Mouse (Mus musculus) neural tube, embryonic 10.5 days (tissue): ENCODE data around the gene Ccr4.

Experiments
- DNase-seq: peaks from one replicate; pipeline ENCODE4 v3.0.0-alpha.2; 2017; ENCODE audit warnings: low spot score; ENCODE audit errors: extremely low spot score

Ccr4 gene

DNA sequence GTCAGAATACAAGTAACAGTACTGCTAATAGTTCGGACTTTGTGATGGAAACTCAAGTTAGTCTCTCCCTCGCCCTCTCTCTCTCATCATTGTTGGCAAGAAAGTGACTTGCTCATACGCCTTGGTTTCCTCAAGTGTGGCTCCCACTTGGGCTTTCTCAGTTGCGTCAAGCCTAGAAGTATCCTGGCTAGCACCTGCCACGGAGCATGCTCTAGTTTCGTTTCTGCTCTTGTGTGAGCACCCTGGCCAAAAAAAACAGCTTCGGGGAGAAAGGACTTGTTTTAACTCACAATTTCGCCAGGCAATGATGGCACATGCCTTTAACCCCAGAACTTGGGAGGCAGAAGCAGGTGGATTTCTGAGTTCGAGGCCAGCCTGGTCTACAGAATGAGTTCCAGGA is 27.7 kb downstream of the Ccr4 start:
- DNase-seq: no peak

DNA sequence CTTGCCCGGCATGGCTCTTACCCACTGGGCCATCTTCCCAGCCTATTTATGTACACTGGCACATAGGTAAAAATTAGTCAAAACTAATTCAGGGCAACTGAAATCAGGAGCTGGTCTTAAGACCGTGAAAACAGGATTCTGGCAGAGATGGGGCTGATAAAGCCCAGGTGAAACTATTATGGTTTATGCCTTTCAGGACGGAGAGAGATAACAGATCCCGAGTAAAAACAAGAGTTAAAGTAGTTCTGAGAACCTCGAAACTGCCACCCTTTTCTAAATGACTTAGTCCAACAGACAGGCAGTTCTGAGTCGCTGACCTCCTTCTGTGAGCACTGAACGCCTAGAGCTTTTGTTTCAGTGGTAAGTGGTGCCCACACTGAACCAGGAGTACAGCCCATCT is 32.8 kb downstream of the Ccr4 start:
- no peak for DNase-seq

DNA sequence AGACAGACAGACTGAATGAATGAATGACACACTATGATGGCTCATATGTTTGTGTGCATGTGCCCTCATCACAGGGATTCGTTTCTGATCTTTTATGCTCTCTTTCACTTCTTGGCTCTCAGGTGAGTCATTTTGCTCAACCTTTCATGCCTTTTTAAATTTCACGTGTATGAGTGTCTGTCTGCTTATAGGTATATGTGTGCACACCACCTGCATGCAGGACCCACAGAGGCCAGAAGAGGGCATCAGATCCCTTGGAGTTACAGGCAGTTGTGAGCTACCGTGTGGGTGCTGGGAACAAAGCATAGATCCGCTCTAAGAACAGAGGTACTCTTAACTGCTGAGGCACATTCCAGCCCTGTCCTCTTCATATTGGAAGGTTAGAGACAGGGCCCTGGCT is 36.0 kb downstream of the Ccr4 start:
- DNase-seq: no peak

- DNase-seq: no peak
Measured at GRCm38 (mm10) chr9:114468217-114468616, 36.5 kb downstream of the Ccr4 start.

DNA sequence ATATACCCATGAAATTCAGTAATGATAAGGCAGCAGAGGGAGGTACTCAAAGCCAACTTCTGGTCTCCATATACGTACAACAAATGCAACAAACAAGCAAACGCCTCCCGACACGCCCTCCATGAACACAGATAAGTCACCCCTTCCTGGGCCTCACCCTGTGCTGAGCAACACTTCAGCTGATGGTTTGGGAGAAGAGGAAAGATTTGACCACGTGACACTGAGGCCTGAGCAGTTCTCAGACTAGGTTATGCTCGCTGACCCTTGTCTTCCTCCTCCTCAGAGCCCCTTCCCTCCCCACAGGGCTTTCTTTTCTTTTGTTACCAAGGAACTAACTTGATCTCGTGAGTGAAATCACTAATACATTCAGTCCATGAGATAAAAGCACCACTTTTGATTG is 37.8 kb downstream of the Ccr4 start:
- DNase-seq: no peak

DNA sequence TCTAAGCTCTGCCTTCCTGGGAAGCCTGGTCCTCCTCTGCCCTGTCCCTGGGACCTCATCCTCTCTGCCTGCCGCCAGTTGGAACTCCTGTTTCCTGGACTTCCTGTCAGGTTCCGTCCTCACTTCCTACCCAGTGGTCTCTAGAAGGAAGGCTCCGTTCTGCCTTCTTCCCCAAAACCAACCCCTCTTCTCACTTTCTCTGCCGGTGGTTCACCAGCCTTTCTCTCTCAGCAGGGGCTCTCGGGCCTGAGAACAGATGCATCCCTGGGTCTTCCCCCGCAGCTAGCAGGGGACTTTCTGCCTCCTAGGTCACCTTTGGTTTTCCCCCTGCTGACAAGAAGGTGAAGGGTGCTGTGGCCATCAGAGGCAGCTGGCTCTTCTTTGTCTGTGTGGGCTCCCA is 39.3 kb downstream of the Ccr4 start:
- no peak for DNase-seq

DNA sequence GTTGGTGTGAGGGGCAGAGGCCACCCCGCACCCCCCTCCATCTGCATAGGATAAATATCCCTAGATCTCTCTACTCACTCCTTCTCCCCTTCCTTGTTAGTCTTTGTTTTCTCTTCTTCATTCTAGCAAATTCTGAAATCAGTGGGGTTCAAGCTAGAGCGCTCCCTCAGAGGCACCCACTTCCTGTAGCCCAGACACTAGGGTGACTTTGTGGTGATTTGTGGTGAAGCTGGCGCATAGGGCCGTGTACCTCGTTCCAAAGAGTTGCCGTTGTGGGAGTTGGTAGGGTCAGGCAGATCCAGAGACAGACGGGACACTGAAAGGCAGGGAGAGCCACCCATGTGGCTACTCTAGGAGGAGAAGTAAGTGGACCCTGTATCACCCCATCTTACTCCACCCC is 42.1 kb downstream of the Ccr4 start:
- DNase-seq: no peak

GRCm38 (mm10) chr9:114458436-114458835 is 46.3 kb downstream of the Ccr4 start:
- no peak for DNase-seq

GRCm38 (mm10) chr9:114455420-114455819 is 49.3 kb downstream of the Ccr4 start:
- no peak for DNase-seq

- DNase-seq: no peak
Measured at GRCm38 (mm10) chr9:114452418-114452817, 52.3 kb downstream of the Ccr4 start.

GRCm38 (mm10) chr9:114451615-114452014 is 53.1 kb downstream of the Ccr4 start:
- no peak for DNase-seq

DNA sequence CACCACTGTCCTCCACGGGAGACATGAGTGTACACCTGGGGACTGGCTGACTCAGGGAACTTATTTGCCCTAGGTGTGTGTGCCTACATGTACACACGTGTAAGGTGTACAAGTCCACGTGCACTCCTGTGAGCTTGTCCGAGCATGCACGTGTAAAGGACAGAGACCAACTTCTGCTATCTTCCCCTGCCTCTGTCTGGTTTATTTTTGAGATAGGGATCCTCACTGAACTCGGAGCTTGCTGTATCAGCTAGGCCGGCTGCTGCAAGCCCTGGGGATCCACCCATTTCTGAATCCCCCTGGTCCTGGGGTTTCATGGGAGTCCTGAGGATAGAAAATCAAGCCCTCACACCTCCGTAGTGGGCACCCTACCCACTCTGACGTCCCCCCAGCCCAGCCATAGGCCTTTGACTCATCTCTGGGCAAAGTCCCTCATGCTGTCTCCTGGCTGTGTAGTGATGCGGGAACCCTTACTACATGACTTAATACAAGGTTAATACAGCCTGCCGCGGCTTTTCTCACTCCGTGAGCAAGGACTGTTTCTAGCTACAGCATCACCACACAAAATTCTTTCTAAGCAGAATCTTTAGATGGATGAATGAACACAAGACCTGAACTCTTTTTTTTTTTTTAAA is 55.5 kb downstream of the Ccr4 start:
- no peak for DNase-seq

GRCm38 (mm10) chr9:114448700-114449099 is 56.0 kb downstream of the Ccr4 start:
- no peak for DNase-seq

GRCm38 (mm10) chr9:114446887-114447286 is 57.8 kb downstream of the Ccr4 start:
- DNase-seq: no peak

GRCm38 (mm10) chr9:114443351-114443750 is 61.4 kb downstream of the Ccr4 start:
- no peak for DNase-seq

DNA sequence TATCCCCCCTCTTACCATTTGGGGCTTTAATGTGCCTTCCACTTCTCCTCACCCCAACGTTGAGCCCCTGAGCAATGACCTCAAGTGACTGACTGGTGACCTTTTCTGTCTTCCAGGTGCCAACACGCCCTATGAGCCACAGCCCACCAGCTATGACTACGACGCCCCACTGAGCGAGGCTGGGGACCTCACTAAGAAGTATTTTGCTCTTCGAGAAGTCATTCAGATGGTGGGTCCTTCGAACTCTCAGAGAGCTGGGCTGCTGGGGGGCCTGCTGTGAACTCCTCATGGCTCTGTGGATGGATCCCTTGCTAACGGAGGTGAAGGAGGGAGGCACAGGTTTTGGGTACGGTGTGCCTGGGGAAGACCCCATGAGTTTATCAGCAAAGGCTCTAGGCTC is 61.8 kb downstream of the Ccr4 start:
- DNase-seq: no peak

DNA sequence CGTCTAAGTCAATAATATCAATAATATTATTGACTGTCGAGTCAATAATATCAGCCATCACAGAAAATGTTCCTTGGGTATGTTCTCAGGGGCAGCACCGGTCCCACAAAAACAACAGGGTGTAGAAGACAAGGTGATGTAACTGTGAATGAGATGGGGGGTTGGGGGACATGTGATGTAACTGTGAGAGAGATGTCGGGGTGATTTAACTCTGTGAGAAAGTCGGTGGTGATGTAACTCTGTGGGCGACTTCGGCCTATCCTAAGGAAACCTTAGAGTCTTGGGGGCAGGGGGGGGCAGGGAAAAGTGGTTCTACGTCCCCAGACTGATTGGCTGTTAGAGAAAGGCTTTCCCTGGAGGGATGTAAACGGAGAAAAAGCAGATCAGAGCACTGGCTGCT is 62.5 kb downstream of the Ccr4 start:
- DNase-seq: no peak

- no peak for DNase-seq
Measured at GRCm38 (mm10) chr9:114440548-114440947, 64.2 kb downstream of the Ccr4 start.
